Mouse (Mus musculus): ENCODE data around the gene Pax5. TPM values are rescaled to one million over a fixed set of nuclear protein-coding genes. Genes with fewer than 3 reads are reported as not detected.

The Pax5 gene
- polyA plus RNA-seq, 1 experiment from 2014 or later: 0.18 TPM

DNA sequence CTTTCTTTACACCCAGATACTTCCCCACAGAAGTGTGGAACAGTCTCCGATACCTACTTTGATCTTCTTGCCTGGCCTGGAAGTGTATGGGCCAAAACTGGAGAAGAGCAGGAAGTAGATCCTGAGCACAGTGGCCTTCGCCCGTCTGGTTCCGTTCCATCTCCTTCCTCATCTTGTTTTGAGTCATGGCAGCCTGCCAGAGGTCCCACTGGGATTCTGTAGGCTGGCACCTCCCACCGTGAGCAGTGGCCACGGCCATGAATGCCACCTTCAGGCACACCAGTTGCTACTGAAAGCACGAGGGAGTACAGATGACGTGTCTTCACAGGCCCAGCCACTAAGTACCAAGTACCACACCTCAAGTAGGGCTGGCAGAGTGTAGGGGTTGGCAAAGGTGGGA is 222.1 kb downstream of the Pax5 start:
- WGBS: 58% methylated on average over 8 of the region's 8 CpGs
- H3K9ac ChIP-seq: no peak overlapping the region
- no peaks in the 10 kb centered on the region for H3K9me3 ChIP-seq
- H3K36me3 ChIP-seq: no peaks in the 10 kb centered on the region
- H3K27ac ChIP-seq: no peak overlapping the region
- no peak overlapping the region for H3K4me3 ChIP-seq
- ATAC-seq (ENCODE audit: insufficient number of reproducible peaks, low FRiP score, low TSS enrichment, low read depth): no peak
- H3K27me3 ChIP-seq: no peaks in the 10 kb centered on the region
- H3K4me2 ChIP-seq: no peak overlapping the region
- no peaks in the 10 kb centered on the region for H3K4me1 ChIP-seq

DNA sequence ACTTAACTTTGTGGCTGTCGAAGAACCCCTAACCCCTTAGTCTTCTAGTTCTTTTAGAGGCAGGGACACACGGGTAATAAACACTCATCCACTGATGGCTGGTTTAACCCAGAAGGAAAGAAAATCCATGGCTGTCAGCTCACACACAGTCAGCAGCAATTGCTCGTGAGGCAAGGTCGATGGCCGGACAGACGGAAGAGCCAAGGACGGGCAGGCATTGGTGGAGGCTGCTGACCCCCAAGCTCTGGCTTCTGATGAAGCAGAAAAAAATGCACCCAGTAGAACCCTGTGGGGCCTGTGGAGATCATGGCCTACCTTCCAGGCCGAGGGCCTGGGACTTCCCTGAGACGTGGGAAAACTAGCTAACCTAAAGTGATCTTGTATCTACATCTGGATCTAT is 227.4 kb downstream of the Pax5 start:
- Histone ChIP-seq H3K27me3 (0 out of 2 replicates have a peak, but pooled peaks cover 2% of the 10 kb centered on the region), H3K4me3 (no peak overlapping the region), H3K36me3 (no peaks in the 10 kb centered on the region), H3K4me2 (no peak overlapping the region), H3K9ac (no peak overlapping the region), H3K9me3 (no peaks in the 10 kb centered on the region), H3K27ac (no peak overlapping the region), H3K4me1 (no peaks in the 10 kb centered on the region)
- no peak for ATAC-seq (ENCODE audit: insufficient number of reproducible peaks, low FRiP score, low TSS enrichment, low read depth)
- 84% methylated on average over 9 of the region's 9 CpGs for WGBS

DNA sequence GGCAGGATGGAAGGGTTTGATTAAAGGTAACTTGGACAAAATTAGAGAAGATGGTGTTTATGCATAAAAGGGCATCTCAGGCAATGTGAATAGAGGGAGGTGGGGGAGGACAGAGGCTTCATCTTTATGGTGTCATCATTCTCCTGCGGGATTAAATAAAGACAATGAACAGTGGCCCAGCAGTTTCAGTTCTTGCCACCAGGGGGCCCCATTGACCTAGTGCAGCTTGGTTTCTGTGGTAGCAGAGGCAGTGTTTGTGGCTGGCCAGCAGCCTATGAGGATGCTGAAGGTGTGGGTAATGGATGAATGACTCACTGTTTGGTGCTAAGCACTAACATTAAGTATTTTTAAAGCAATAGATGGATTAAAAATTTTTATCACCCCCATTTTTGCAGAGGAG is 230.5 kb downstream of the Pax5 start:
- H3K27ac ChIP-seq: no peak overlapping the region
- no peaks in the 10 kb centered on the region for H3K4me1 ChIP-seq
- H3K9ac ChIP-seq: no peak overlapping the region
- H3K27me3 ChIP-seq: 0 out of 2 replicates have a peak, but pooled peaks cover 2% of the 10 kb centered on the region
- 87% methylated on average over 1 of the region's 1 CpGs for WGBS
- no peak overlapping the region for H3K4me3 ChIP-seq
- no peaks in the 10 kb centered on the region for H3K36me3 ChIP-seq
- ATAC-seq (ENCODE audit: insufficient number of reproducible peaks, low FRiP score, low TSS enrichment, low read depth): no peak
- no peak overlapping the region for H3K4me2 ChIP-seq
- H3K9me3 ChIP-seq: no peaks in the 10 kb centered on the region

Small RNA genes within 50 kb of the gene (microRNA-seq; reads per million reads assigned to microRNA genes)
- gene Mir5120: not detected

Other genes with a start within 250 kb of the Pax5 start
- gene Zcchc7, start 45.4 kb upstream of the Pax5 start, polyA plus RNA-seq (2015; fragmentation: Nextera tagmentation; extraction: Ambion mirVana): 42.8 and 47.6 TPM in 2 replicates